Mouse (Mus musculus) embryonic fibroblast, embryonic 13.5 days (primary cell): Measurements from ENCODE around the gene Cyp2c23.

Experiments used
- CTCF ChIP-seq: IDR thresholded peaks from 2 replicates; pipeline ENCODE4 v1.5.1; 2011; ENCODE audit warnings: mild to moderate bottlenecking, control low read depth, low read length, moderate library complexity, borderline replicate concordance; ENCODE audit not compliant: insufficient read depth
- POLR2A ChIP-seq: IDR thresholded peaks from 2 replicates; pipeline ENCODE4 v1.6.1; 2011; ENCODE audit warnings: low read depth, mild to moderate bottlenecking, control low read depth, low read length, moderate library complexity

DNA sequence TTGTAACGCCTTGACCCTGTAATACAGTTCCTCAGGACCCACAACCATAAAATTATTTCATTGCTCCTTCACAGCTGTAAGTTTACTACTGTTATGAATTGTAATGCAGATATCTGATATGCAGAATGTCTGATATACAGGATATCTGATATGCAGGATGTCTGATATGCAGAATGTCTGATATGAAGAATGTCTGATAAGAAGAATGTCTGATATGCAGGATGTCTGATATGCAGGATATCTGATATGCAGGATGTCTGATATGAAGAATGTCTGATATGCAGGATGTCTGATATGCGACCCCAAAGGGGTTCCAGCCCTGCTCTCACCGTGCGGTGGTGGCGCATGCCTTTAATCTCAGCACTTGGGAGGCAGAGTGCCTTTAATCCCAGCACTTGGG, 47.0 kb downstream of the Cyp2c23 start:
- TF ChIP-seq CTCF = no peak
- no peak for TF ChIP-seq POLR2A
